Mouse (Mus musculus): ENCODE data around the gene Il20rb.

Gene Il20rb

DNA sequence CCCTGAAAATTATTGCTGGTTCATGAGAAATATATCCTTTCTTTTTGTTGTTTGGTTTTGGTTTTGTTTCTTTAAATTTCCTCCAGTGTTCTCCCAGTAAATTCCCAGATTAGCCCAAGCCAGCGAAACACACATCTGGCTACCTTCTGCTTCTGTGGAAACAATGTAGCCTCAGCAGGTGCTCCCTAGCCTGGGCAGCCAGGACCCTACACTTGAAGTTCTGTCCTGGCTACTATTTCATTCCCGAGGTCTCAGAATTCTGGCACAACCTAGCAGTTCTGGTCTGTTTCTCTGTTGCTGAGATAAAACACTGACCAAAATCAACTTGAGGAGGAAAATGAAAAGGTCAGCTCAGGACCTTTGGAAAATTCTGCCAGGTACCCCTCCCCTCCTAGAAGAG, 55.2 kb downstream of the Il20rb start:
- in situ Hi-C loops (cut with MboI): no loop called here

DNA sequence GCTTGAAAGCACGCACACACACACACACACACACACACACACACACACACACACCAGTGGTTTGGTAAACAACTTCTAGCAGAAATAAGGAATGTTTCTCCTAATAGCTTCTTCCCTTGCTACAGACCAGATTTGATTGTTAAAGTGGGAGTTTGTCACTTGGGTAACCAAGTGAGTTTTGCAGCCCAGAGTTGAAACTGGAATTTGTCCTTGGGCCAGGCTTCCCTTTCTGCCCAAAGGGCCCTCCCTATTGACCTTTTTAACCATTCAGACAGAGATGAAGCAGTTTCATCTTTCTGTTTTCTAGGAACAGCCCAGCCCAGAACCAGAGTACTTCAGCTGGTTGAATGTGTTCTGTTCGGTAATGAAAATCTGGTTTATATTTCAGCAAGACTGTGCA, 55.7 kb downstream of the Il20rb start:
- in situ Hi-C loops (cut with MboI): no loop called here

- in situ Hi-C loops (cut with MboI): no loop called here
Observed at GRCm38 (mm10) chr9:100419644-100420043, 66.9 kb downstream of the Il20rb start.

DNA sequence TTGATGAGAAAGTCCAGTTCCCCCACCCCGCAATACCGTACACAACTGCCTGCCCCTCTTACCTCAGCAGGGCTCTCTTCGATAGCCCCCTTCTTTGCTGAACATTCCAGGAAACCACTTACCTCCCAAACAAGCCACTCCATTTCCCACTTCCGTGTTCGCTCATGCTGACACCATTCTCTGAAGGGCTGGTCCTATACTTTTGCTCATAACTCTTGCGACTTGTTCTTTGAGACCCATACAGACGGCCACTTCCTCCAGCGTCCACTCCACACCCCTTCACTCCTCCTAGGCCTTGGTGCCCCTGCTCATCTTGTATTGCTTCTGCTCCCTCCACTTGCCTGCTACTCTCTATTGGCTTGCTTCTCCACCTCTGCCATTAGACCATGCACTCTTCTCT, 67.5 kb downstream of the Il20rb start:
- in situ Hi-C loops (cut with MboI): no loop called here

DNA sequence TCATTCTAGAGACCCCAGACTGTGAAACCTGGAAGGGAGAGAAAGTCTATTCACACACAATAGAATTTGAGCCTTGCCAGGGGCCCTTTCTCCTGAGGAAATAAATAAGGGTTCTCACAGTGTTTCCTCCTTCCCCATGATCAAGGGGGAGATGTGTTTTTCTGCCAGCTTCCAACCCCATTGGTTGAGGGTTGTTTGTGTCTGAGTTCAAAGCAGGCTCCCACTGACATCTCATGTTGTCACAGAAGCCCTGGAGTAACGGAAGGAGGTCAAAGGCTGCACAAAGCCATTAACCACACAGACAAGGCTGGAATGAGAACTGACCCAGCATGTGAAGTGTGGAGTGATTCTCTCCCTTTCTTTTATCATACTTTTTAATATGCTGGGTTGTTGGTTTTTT, 69.8 kb downstream of the Il20rb start:
- in situ Hi-C loops (cut with MboI): no loop called here

- in situ Hi-C loops (cut with MboI): no loop called here
Observed at GRCm38 (mm10) chr9:100416299-100416698, 70.3 kb downstream of the Il20rb start.

GRCm38 (mm10) chr9:100415328-100415979, 71.1 kb downstream of the Il20rb start:
- in situ Hi-C loops (cut with MboI): no loop called here
